Mouse (Mus musculus) lung, adult 10 weeks (tissue): ENCODE results near the gene Slfn8. TPM values are rescaled to one million over a fixed set of nuclear protein-coding genes. Genes with fewer than 3 reads are reported as not detected.

Experiments
- polyA plus RNA-seq: library from polyadenylated mRNA; stranded (reverse); fragments of 350-450 nt; fragmentation: Illumina TruSeq; extraction: RNeasy Lipid Tissue Mini Kit (QIAGEN cat#74804); gene quantifications from one replicate; pipeline ENCODE4 v1.2.3, GENCODE M21; 2014; ENCODE audit warnings: low read depth, low replicate concordance; ENCODE audit not compliant: insufficient read depth

The Slfn8 gene
- polyA plus RNA-seq = 2.4 TPM

GRCm38 (mm10) chr11:83020621-83021020, at the start of gene Slfn8:
Slfn8 (minus strand) TSS chr11:83020810.

DNA sequence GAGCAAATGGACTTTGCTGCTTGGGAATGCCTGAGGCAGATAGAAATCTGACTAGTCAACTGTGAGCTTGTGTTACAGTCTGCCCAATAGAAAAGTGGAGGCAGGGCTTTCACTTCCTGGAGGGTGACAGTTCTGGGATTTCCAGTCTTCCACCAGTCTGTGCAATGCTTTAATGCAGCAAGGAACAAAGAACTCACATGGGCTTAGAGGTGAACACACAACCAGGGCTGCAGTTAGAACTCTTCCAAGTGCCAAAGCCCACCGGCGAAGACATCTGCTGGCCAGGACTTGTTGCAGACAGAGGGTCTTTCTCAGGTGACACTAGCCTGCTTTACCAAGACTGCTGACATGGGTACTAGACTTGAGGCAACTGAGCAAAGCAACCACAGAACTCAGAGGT, 44.3 kb upstream of the Slfn8 start, which contains the start of gene Slfn2:
Gene Slfn2, plus strand, starts transcription at position 167 of the 400 bp plus-strand sequence.

DNA sequence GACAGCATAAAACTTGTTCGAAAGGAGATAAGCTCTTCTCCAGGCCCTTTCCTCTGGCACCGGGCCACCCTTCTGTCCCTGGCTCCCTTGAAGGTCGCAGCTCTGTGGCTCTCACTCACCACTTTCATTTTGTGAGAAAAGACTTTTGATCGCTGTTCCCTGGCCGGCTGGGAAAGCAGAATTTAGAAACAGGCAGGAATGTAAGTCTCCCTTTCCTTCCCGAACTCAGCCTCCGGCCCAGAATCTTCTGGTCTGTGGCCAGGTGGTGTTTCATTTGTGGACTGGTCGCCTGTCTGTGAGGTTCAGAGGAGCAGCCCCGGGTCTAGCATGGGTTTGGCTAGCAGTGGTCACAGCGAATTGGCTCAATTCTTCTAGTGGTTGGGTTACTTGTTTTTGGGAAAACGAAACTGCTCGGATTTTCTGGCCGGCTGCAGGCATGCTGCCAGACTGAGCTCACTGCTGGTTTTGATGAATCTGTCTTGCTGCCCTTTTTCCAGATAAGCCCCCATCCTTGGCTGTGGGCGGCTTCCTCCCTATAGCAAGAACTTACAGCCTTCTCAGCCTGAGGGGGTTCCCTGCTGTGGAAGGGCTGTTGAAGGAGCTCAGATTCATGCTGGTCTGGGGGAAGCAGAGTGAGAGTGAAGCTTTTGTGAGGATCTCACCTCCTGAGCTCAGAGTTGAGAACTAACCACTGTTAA, 29.0 kb downstream of the Slfn8 start, which contains the start of gene Slfn9:
Gene Slfn9, minus strand, starts transcription at position 362 of the 698 bp plus-strand sequence.

Other genes starting within 250 kb of the Slfn8 start
- gene Lig3, start 239.7 kb downstream of the Slfn8 start, polyA plus RNA-seq = 5.1 TPM
- 5.7 TPM for gene Rffl, start 149.6 kb downstream of the Slfn8 start, polyA plus RNA-seq
- gene Rad51d, start 130.2 kb downstream of the Slfn8 start, polyA plus RNA-seq = 6.8 TPM
- not detected for gene Fndc8, start 128.7 kb downstream of the Slfn8 start, polyA plus RNA-seq
- gene Nle1, start 112.4 kb downstream of the Slfn8 start, polyA plus RNA-seq = 8.2 TPM
- 23.0 TPM for gene Unc45b, start 110.3 kb downstream of the Slfn8 start, polyA plus RNA-seq
- 24.0 TPM for gene Slfn5, start 69.5 kb downstream of the Slfn8 start, polyA plus RNA-seq
- gene Slfn9, start 29.0 kb downstream of the Slfn8 start, polyA plus RNA-seq = 0.55 TPM
- gene Slfn2, start 44.3 kb upstream of the Slfn8 start, polyA plus RNA-seq = 54.1 TPM
- gene Slfn1, start 96.0 kb upstream of the Slfn8 start, polyA plus RNA-seq = 7.4 TPM
- 2.7 TPM for gene Slfn4, start 154.4 kb upstream of the Slfn8 start, polyA plus RNA-seq
- gene Slfn3, start 170.5 kb upstream of the Slfn8 start, polyA plus RNA-seq = 0.60 TPM